Mouse (Mus musculus): Measurements from ENCODE around the gene Dpy19l1.

DNA sequence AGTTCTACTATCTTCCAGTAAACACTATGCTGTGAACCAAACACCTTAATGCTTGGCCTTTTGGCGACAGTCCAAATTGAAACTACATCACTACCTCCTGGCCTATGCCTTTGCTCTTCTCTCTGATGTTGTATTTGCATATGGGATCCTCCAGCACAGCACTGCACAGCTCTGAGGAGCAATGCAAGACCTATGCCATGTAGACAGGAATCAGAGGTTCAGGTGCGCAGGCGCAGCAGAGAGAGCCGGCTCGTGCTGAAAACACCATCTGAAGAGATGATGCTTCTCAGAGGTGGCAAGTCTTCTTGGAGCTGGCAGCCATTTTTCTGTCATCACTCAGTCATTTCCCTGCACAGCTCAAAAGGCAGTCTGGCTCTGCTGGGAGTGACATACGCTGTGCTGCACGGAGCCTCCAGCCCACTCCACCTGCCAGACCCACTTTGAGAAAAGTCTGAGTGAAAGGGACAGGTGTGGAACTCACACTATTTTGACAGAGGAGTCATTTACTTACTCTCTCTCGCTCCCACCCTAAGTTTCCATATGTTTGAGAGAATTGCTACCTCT is 112.1 kb downstream of the Dpy19l1 start:
- TF ChIP-seq TAL1 (IDR thresholded peaks at IDR 0.05; ENCODE audit: low read length) (no peak), GATA1 (IDR thresholded peaks at IDR 0.05; ENCODE audit: low read length) (no peak)
